Mouse (Mus musculus): ENCODE measurements at regions not wholly inside any gene's neighbourhood (a gene's known extent, or its start where the extent isn't known, plus 50 kb on each side); places are given as distances from the start of the nearest gene placed in this dataset.

- no peak overlapping the region for H3K9ac ChIP-seq (ENCODE audit: low read depth, poor library complexity, severe bottlenecking)
- H3K36me3 ChIP-seq (ENCODE audit: control insufficient read depth, insufficient read depth, low read length, poor library complexity, severe bottlenecking) = no peaks in the 10 kb centered on the region
- no peaks in the 10 kb centered on the region for H3K4me1 ChIP-seq (ENCODE audit: control insufficient read depth, insufficient read depth, low read length)
- H3K27me3 ChIP-seq (ENCODE audit: control insufficient read depth, insufficient read depth, low read length, poor library complexity, severe bottlenecking) = no peaks in the 10 kb centered on the region
- no peaks in the 10 kb centered on the region for H3K9me3 ChIP-seq (replicated peaks; ENCODE audit: control insufficient read depth, insufficient read depth, low read length, poor library complexity, severe bottlenecking)
- TF ChIP-seq EP300 (IDR thresholded peaks at IDR 0.05; ENCODE audit: insufficient read depth, low read depth, low read length) = no peak
- no peak for TF ChIP-seq CTCF (IDR thresholded peaks at IDR 0.05; ENCODE audit: low read depth, low read length)
- TF ChIP-seq POLR2A (IDR thresholded peaks at IDR 0.05; ENCODE audit: insufficient read depth, low read length) = no peak
- no peak overlapping the region for H3K27ac ChIP-seq (ENCODE audit: insufficient read depth, low read length)
- no peak overlapping the region for H3K4me3 ChIP-seq (ENCODE audit: low read depth, low read length)
Measured at GRCm38 (mm10) chr12:32273474-32273873, 65.0 kb upstream of the Pik3cg start.

- TF ChIP-seq EP300 (IDR thresholded peaks at IDR 0.05; ENCODE audit: insufficient read depth, low read depth, low read length) (no peak), POLR2A (IDR thresholded peaks at IDR 0.05; ENCODE audit: insufficient read depth, low read length) (no peak), CTCF (IDR thresholded peaks at IDR 0.05; ENCODE audit: low read depth, low read length) (no peak)
- no peak overlapping the region for H3K4me3 ChIP-seq (ENCODE audit: low read depth, low read length)
- no peaks in the 10 kb centered on the region for H3K9me3 ChIP-seq (replicated peaks; ENCODE audit: control insufficient read depth, insufficient read depth, low read length, poor library complexity, severe bottlenecking)
- H3K27me3 ChIP-seq (ENCODE audit: control insufficient read depth, insufficient read depth, low read length, poor library complexity, severe bottlenecking) = no peaks in the 10 kb centered on the region
- H3K27ac ChIP-seq (ENCODE audit: insufficient read depth, low read length) = no peak overlapping the region
- H3K9ac ChIP-seq (ENCODE audit: low read depth, poor library complexity, severe bottlenecking) = no peak overlapping the region
- H3K4me1 ChIP-seq (ENCODE audit: control insufficient read depth, insufficient read depth, low read length) = no peaks in the 10 kb centered on the region
- no peaks in the 10 kb centered on the region for H3K36me3 ChIP-seq (ENCODE audit: control insufficient read depth, insufficient read depth, low read length, poor library complexity, severe bottlenecking)
Measured at GRCm38 (mm10) chr12:32279861-32280260, 71.4 kb upstream of the Pik3cg start.

- Histone ChIP-seq H3K36me3 (ENCODE audit: control insufficient read depth, insufficient read depth, low read length, poor library complexity, severe bottlenecking) (no peaks in the 10 kb centered on the region), H3K4me1 (ENCODE audit: control insufficient read depth, insufficient read depth, low read length) (no peaks in the 10 kb centered on the region), H3K4me3 (ENCODE audit: low read depth, low read length) (no peak overlapping the region), H3K27me3 (ENCODE audit: control insufficient read depth, insufficient read depth, low read length, poor library complexity, severe bottlenecking) (no peaks in the 10 kb centered on the region), H3K9me3 (replicated peaks; ENCODE audit: control insufficient read depth, insufficient read depth, low read length, poor library complexity, severe bottlenecking) (no peaks in the 10 kb centered on the region), H3K9ac (ENCODE audit: low read depth, poor library complexity, severe bottlenecking) (no peak overlapping the region), H3K27ac (ENCODE audit: insufficient read depth, low read length) (no peak overlapping the region)
- no peak for TF ChIP-seq CTCF (IDR thresholded peaks at IDR 0.05; ENCODE audit: low read depth, low read length)
- no peak for TF ChIP-seq EP300 (IDR thresholded peaks at IDR 0.05; ENCODE audit: insufficient read depth, low read depth, low read length)
- TF ChIP-seq POLR2A (IDR thresholded peaks at IDR 0.05; ENCODE audit: insufficient read depth, low read length) = no peak
Measured at GRCm38 (mm10) chr12:32280309-32280708, 71.8 kb upstream of the Pik3cg start.

- Histone ChIP-seq H3K36me3 (ENCODE audit: control insufficient read depth, insufficient read depth, low read length, poor library complexity, severe bottlenecking) (no peaks in the 10 kb centered on the region), H3K9me3 (replicated peaks; ENCODE audit: control insufficient read depth, insufficient read depth, low read length, poor library complexity, severe bottlenecking) (no peaks in the 10 kb centered on the region), H3K27ac (ENCODE audit: insufficient read depth, low read length) (no peak overlapping the region), H3K27me3 (ENCODE audit: control insufficient read depth, insufficient read depth, low read length, poor library complexity, severe bottlenecking) (no peaks in the 10 kb centered on the region), H3K4me3 (ENCODE audit: low read depth, low read length) (no peak overlapping the region), H3K4me1 (ENCODE audit: control insufficient read depth, insufficient read depth, low read length) (no peaks in the 10 kb centered on the region), H3K9ac (ENCODE audit: low read depth, poor library complexity, severe bottlenecking) (no peak overlapping the region)
- TF ChIP-seq POLR2A (IDR thresholded peaks at IDR 0.05; ENCODE audit: insufficient read depth, low read length) = no peak
- TF ChIP-seq CTCF (IDR thresholded peaks at IDR 0.05; ENCODE audit: low read depth, low read length) = no peak
- no peak for TF ChIP-seq EP300 (IDR thresholded peaks at IDR 0.05; ENCODE audit: insufficient read depth, low read depth, low read length)
Measured at GRCm38 (mm10) chr12:32282371-32283163, 74.1 kb upstream of the Pik3cg start.

- Histone ChIP-seq H3K27ac (ENCODE audit: insufficient read depth, low read length) (no peak overlapping the region), H3K27me3 (ENCODE audit: control insufficient read depth, insufficient read depth, low read length, poor library complexity, severe bottlenecking) (no peaks in the 10 kb centered on the region), H3K9ac (ENCODE audit: low read depth, poor library complexity, severe bottlenecking) (no peak overlapping the region), H3K9me3 (replicated peaks; ENCODE audit: control insufficient read depth, insufficient read depth, low read length, poor library complexity, severe bottlenecking) (no peaks in the 10 kb centered on the region), H3K36me3 (ENCODE audit: control insufficient read depth, insufficient read depth, low read length, poor library complexity, severe bottlenecking) (no peaks in the 10 kb centered on the region), H3K4me1 (ENCODE audit: control insufficient read depth, insufficient read depth, low read length) (no peaks in the 10 kb centered on the region), H3K4me3 (ENCODE audit: low read depth, low read length) (no peak overlapping the region)
- TF ChIP-seq POLR2A (IDR thresholded peaks at IDR 0.05; ENCODE audit: insufficient read depth, low read length) (no peak), CTCF (IDR thresholded peaks at IDR 0.05; ENCODE audit: low read depth, low read length) (no peak), EP300 (IDR thresholded peaks at IDR 0.05; ENCODE audit: insufficient read depth, low read depth, low read length) (no peak)
Measured at GRCm38 (mm10) chr12:32285039-32285438, 76.6 kb upstream of the Pik3cg start.

GRCm38 (mm10) chr12:32286652-32287051 is 78.2 kb upstream of the Pik3cg start:
- TF ChIP-seq POLR2A (IDR thresholded peaks at IDR 0.05; ENCODE audit: insufficient read depth, low read length) (no peak), EP300 (IDR thresholded peaks at IDR 0.05; ENCODE audit: insufficient read depth, low read depth, low read length) (no peak), CTCF (IDR thresholded peaks at IDR 0.05; ENCODE audit: low read depth, low read length) (no peak)
- H3K9me3 ChIP-seq (replicated peaks; ENCODE audit: control insufficient read depth, insufficient read depth, low read length, poor library complexity, severe bottlenecking) = no peaks in the 10 kb centered on the region
- no peaks in the 10 kb centered on the region for H3K4me1 ChIP-seq (ENCODE audit: control insufficient read depth, insufficient read depth, low read length)
- no peak overlapping the region for H3K9ac ChIP-seq (ENCODE audit: low read depth, poor library complexity, severe bottlenecking)
- H3K27me3 ChIP-seq (ENCODE audit: control insufficient read depth, insufficient read depth, low read length, poor library complexity, severe bottlenecking) = no peaks in the 10 kb centered on the region
- H3K36me3 ChIP-seq (ENCODE audit: control insufficient read depth, insufficient read depth, low read length, poor library complexity, severe bottlenecking) = no peaks in the 10 kb centered on the region
- H3K27ac ChIP-seq (ENCODE audit: insufficient read depth, low read length) = no peak overlapping the region
- H3K4me3 ChIP-seq (ENCODE audit: low read depth, low read length) = no peak overlapping the region
